Mouse (Mus musculus): ENCODE results near the gene Taf4. TPM values are rescaled to one million over a fixed set of nuclear protein-coding genes. Genes with fewer than 3 reads are reported as not detected.

Taf4 gene
- total RNA-seq, 2 experiments from 2014 or later: 15.1 to 21.7 TPM

- peak; percentile 10; the same call in 1 of the 2 replicates for ATAC-seq (replicated peaks; ENCODE audit: poor library complexity)
Measured at GRCm38 (mm10) chr2:179984830-179985229, 8.4 kb upstream of the Taf4 start.

- ATAC-seq (replicated peaks; ENCODE audit: poor library complexity): no peak
Measured at GRCm38 (mm10) chr2:179982715-179983114, 6.3 kb upstream of the Taf4 start.

- no peak for ATAC-seq (replicated peaks; ENCODE audit: poor library complexity)
Measured at GRCm38 (mm10) chr2:179980616-179981015, 4.2 kb upstream of the Taf4 start.

- ATAC-seq (replicated peaks; ENCODE audit: poor library complexity): no peak
Measured at GRCm38 (mm10) chr2:179979836-179980235, 3.4 kb upstream of the Taf4 start.

- ATAC-seq (replicated peaks; ENCODE audit: poor library complexity): no peak
Measured at GRCm38 (mm10) chr2:179978250-179978649, 1.8 kb upstream of the Taf4 start.

GRCm38 (mm10) chr2:179977344-179978025 lies 1.0 kb upstream of the Taf4 start:
- ATAC-seq (replicated peaks; ENCODE audit: poor library complexity): no peak

- no peak for ATAC-seq (replicated peaks; ENCODE audit: poor library complexity)
Measured at GRCm38 (mm10) chr2:179976295-179976627, 185 bp downstream of the Taf4 start.

- ATAC-seq (replicated peaks; ENCODE audit: poor library complexity): no peak
Measured at GRCm38 (mm10) chr2:179975851-179976250, 595 bp downstream of the Taf4 start.

GRCm38 (mm10) chr2:179974651-179975471 lies 1.6 kb downstream of the Taf4 start:
- 0 out of 2 replicates have a peak, but pooled peaks have one; percentile 3 for ATAC-seq (replicated peaks; ENCODE audit: poor library complexity)

GRCm38 (mm10) chr2:179973871-179974628 lies 2.4 kb downstream of the Taf4 start:
- ATAC-seq (replicated peaks; ENCODE audit: poor library complexity): peak; percentile 30

- ATAC-seq (replicated peaks; ENCODE audit: poor library complexity): no peak
Measured at GRCm38 (mm10) chr2:179972406-179972805, 4.0 kb downstream of the Taf4 start.

- ATAC-seq (replicated peaks; ENCODE audit: poor library complexity): no peak
Measured at GRCm38 (mm10) chr2:179971891-179972290, 4.6 kb downstream of the Taf4 start.

GRCm38 (mm10) chr2:179969137-179969536 lies 7.3 kb downstream of the Taf4 start:
- no peak for ATAC-seq (replicated peaks; ENCODE audit: poor library complexity)

GRCm38 (mm10) chr2:179967633-179968032 lies 8.8 kb downstream of the Taf4 start:
- no peak for ATAC-seq (replicated peaks; ENCODE audit: poor library complexity)

- no peak for ATAC-seq (replicated peaks; ENCODE audit: poor library complexity)
Measured at GRCm38 (mm10) chr2:179961420-179961819, 15.0 kb downstream of the Taf4 start.

- no peak for ATAC-seq (replicated peaks; ENCODE audit: poor library complexity)
Measured at GRCm38 (mm10) chr2:179960327-179960726, 16.1 kb downstream of the Taf4 start.

GRCm38 (mm10) chr2:179959391-179959790 lies 17.1 kb downstream of the Taf4 start:
- ATAC-seq (replicated peaks; ENCODE audit: poor library complexity): no peak

- no peak for ATAC-seq (replicated peaks; ENCODE audit: poor library complexity)
Measured at GRCm38 (mm10) chr2:179951542-179952524, 24.6 kb downstream of the Taf4 start.

GRCm38 (mm10) chr2:179948820-179949219 lies 27.6 kb downstream of the Taf4 start:
- ATAC-seq (replicated peaks; ENCODE audit: poor library complexity): peak; percentile 60

GRCm38 (mm10) chr2:179947607-179948006 lies 28.8 kb downstream of the Taf4 start:
- ATAC-seq (replicated peaks; ENCODE audit: poor library complexity): no peak
